Mouse (Mus musculus) CH12.LX (cell line): ENCODE data around the gene Ap3d1. TPM values are rescaled to one million over a fixed set of nuclear protein-coding genes. Genes with fewer than 3 reads are reported as not detected.

ENCODE experiments used
- DNase-seq: peaks from one replicate; pipeline ENCODE4 v3.0.0-alpha.2; 2013; ENCODE audit errors: extremely low read depth
- H3K27ac ChIP-seq: 2 replicates; pipeline ENCODE4 v1.5.1; 2012; ENCODE audit warnings: low read depth, mild to moderate bottlenecking, control low read depth, moderate library complexity; ENCODE audit not compliant: insufficient read depth
- H3K27me3 ChIP-seq: replicated peaks from 2 replicates; pipeline ENCODE3; 2012; ENCODE audit warnings: inconsistent platforms
- H3K36me3 ChIP-seq, 2 experiments: replicated peaks in 1 of 2; 2 replicates each; pipeline versions ENCODE3 to v1.6.1; 2012; ENCODE audit warnings: inconsistent platforms in 1 of 2, low read length in 1 of 2, mild to moderate bottlenecking in 1 of 2, mixed read lengths in 1 of 2, moderate library complexity in 1 of 2; ENCODE audit not compliant: control insufficient read depth in 1 of 2, insufficient read depth in 1 of 2
- H3K4me1 ChIP-seq, 2 experiments: 2 replicates each; pipeline ENCODE4 v1.6.1; 2012; ENCODE audit warnings: inconsistent platforms in 1 of 2, moderate library complexity in 1 of 2; ENCODE audit not compliant: insufficient read depth in 2 of 2, control insufficient read depth in 1 of 2
- H3K4me2 ChIP-seq: 2 replicates; pipeline ENCODE4 v1.6.1; 2012; ENCODE audit warnings: low read depth, mild to moderate bottlenecking, control low read depth; ENCODE audit not compliant: poor library complexity, insufficient read depth, severe bottlenecking
- H3K4me3 ChIP-seq, 3 experiments: fragments of 150-350 bp in 1 of 3; sonication (generic) in 1 of 3; replicated peaks in 1 of 3; 2 replicates each; pipeline versions ENCODE3 to v1.5.1; 2011 to 2012; ENCODE audit warnings: low read depth in 2 of 3, low read length in 2 of 3, mild to moderate bottlenecking in 2 of 3, moderate library complexity in 2 of 3, control low read depth in 1 of 3, improper control_type of control experiment in 1 of 3, inconsistent platforms in 1 of 3, mixed read lengths in 1 of 3; ENCODE audit not compliant: poor library complexity in 1 of 3
- H3K79me2 ChIP-seq: replicated peaks from 2 replicates; pipeline ENCODE4 v1.6.1; 2012; ENCODE audit warnings: mild to moderate bottlenecking, moderate library complexity; ENCODE audit not compliant: control insufficient read depth, poor library complexity, insufficient read depth, severe bottlenecking; ENCODE audit errors: extremely low read depth
- H3K9ac ChIP-seq: 2 replicates; pipeline ENCODE4 v1.6.1; 2012; ENCODE audit warnings: low read depth, mild to moderate bottlenecking, control low read depth, moderate library complexity; ENCODE audit not compliant: insufficient read depth
- H3K9me3 ChIP-seq: replicated peaks from 2 replicates; pipeline ENCODE3; 2012; ENCODE audit warnings: low read length, inconsistent platforms, mixed read lengths
- BHLHE40 ChIP-seq: IDR thresholded peaks from 2 replicates; pipeline ENCODE4 v1.6.1; 2011; ENCODE audit warnings: mild to moderate bottlenecking, low read depth, low read length, improper control_type of control experiment
- CTCF ChIP-seq, 2 experiments: IDR thresholded peaks in 1 of 2; conservative IDR thresholded peaks in 1 of 2; 2 replicates each; pipeline ENCODE4 v1.5.1; 2011 to 2012; ENCODE audit warnings: low read depth in 2 of 2, low read length in 2 of 2, improper control_type of control experiment in 1 of 2, inconsistent platforms in 1 of 2, mild to moderate bottlenecking in 1 of 2, moderate library complexity in 1 of 2
- KAT2A ChIP-seq: IDR thresholded peaks from 2 replicates; pipeline ENCODE4 v1.6.1; 2012; ENCODE audit warnings: low read length, improper control_type of control experiment, inconsistent platforms; ENCODE audit not compliant: insufficient replicate concordance
- MAZ ChIP-seq: IDR thresholded peaks from 2 replicates; pipeline ENCODE4 v1.6.1; 2012; ENCODE audit warnings: low read depth, mild to moderate bottlenecking, inconsistent platforms, low read length, improper control_type of control experiment, moderate library complexity
- MYC ChIP-seq: IDR thresholded peaks from 2 replicates; pipeline ENCODE4 v1.6.1; 2011; ENCODE audit warnings: low read depth, mild to moderate bottlenecking, improper control_type of control experiment, low read length
- PAX5 ChIP-seq: IDR thresholded peaks from 2 replicates; pipeline ENCODE4 v1.6.1; 2012; ENCODE audit warnings: low read length, inconsistent platforms, mixed read lengths
- POLR2A ChIP-seq: IDR thresholded peaks from 2 replicates; pipeline ENCODE4 v1.6.1; 2011; ENCODE audit warnings: low read depth, mild to moderate bottlenecking, improper control_type of control experiment, low read length
- SMC3 ChIP-seq: IDR thresholded peaks from 2 replicates; pipeline ENCODE4 v1.6.1; 2011; ENCODE audit warnings: low read depth, low read length, improper control_type of control experiment
- TBP ChIP-seq: conservative IDR thresholded peaks from 2 replicates; pipeline ENCODE4 v1.6.1; 2011; ENCODE audit warnings: low read depth, low read length, improper control_type of control experiment
- TCF12 ChIP-seq: IDR thresholded peaks from 2 replicates; pipeline ENCODE4 v1.6.1; 2014; ENCODE audit warnings: low read depth, mild to moderate bottlenecking, inconsistent platforms, low read length, improper control_type of control experiment
- USF1 ChIP-seq: IDR thresholded peaks from 2 replicates; pipeline ENCODE4 v1.6.1; 2014; ENCODE audit warnings: low read depth, mild to moderate bottlenecking, inconsistent platforms, low read length, improper control_type of control experiment
- dilution Hi-C: fragments of 300-500 bp; cut with MboI; formaldehyde crosslinking; loops from 2 replicates; pipeline ENCODE4 v1.14.3; 2020; ENCODE audit warnings: low sequenced_read_pairs; ENCODE audit not compliant: extremely low pct_unique_long_range_greater_than_20kb, extremely low pct_ligation_motif_present
- in situ Hi-C: fragments of 300-500 bp; cut with MboI; formaldehyde crosslinking; loops from 3 replicates; pipeline ENCODE4 v1.14.3; 2019; ENCODE audit warnings: low sequenced_read_pairs, low pct_ligation_motif_present, low pct_unique_long_range_greater_than_20kb, mixed read lengths
- polyA plus RNA-seq: library from polyadenylated mRNA; unstranded; fragments of >175 nt; gene quantifications from 2 replicates; pipeline ENCODE4 v1.2.1, GENCODE M21; 2012; ENCODE audit warnings: low read depth; ENCODE audit not compliant: insufficient read length
- total RNA-seq, 2 experiments: library from RNA; depleted of rRNA; stranded (reverse); fragments of 300-350 nt in 1 of 2; fragments of >200 nt in 1 of 2; gene quantifications; 2 replicates each; pipeline ENCODE4 v1.2.3; 2012 to 2014

The Ap3d1 gene
- total and polyA plus RNA-seq, 3 experiments = 28.4 to 57.0 (median 49.4) TPM

GRCm38 (mm10) chr10:80698605-80699004, 43.5 kb downstream of the Ap3d1 start (continued):
- TF ChIP-seq SMC3 (no peak), KAT2A (no peak)

DNA sequence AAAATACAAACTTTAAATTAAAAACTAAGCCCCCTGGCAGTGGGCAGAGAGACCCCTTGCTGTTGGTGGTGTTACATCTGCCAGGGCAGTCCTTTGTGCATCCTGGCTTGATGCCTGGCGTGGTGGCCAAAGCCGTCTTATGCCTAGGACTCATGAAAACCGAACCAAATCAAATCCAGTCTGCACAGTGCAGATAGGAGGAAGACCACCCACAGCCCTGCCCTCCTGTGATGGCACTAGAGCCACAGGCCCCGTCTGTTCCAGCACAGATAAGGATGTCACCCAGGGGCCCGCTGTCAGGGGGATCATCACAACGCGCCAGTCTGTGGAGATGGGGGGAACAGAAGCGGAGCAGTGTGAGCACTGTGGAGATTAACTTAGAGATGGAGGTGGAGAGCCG, 44.3 kb downstream of the Ap3d1 start:
- Histone ChIP-seq H3K4me1 (peaks cover 35 to 70% of the 10 kb centered on the region in 2 experiments), H3K9me3 (no peaks in the 10 kb centered on the region), H3K79me2 (peaks cover 30% of the 10 kb centered on the region), H3K9ac (peak overlapping the region; percentile 26; the same call in 1 of the 2 replicates), H3K4me3 (peak overlapping the region in 2 of 3 experiments; percentile 14 to 35), H3K27ac (peak overlapping the region; percentile 93), H3K4me2 (peak overlapping the region; percentile 43), H3K27me3 (no peaks in the 10 kb centered on the region), H3K36me3 (peaks cover 0 to 20% of the 10 kb centered on the region in 2 experiments)
- dilution Hi-C loops (no loop called here), in situ Hi-C loops (loop anchor here (25.0 kb wide), 1 partner anchor 261 kb away; the partner anchor contains the start of gene Tcf3)
- no peak for DNase-seq
- TF ChIP-seq CTCF (conservative IDR thresholded peaks at IDR 0.05 in 1 of 2, IDR thresholded peaks at IDR 0.05 in 1 of 2; ENCODE audit: low read depth in 2 of 2, low read length in 2 of 2) (no peak), PAX5 (no peak), MAZ (no peak), USF1 (no peak)

DNA sequence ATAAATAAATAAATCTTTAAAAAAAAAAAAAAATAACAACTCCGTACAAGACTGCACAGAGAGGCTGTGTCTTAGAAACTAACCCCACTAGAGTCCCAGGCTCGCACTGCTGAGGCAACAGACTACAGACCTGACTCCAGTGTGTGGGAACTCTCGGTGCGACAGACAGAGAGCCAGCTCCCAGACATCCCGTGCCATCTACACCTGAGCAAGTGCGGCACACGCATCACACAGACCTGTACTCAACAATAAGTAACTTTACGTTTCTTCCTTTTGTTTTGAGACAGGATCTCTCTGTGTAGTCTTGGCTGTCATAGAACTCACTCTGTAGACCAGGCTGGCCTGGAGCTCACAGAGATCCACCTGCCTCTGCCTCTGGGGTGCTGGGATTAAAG, 44.7 kb downstream of the Ap3d1 start:
- Histone ChIP-seq H3K4me1 (peaks cover 38 to 74% of the 10 kb centered on the region in 2 experiments), H3K27ac (peak overlapping the region; percentile 93), H3K36me3 (peaks cover 0 to 20% of the 10 kb centered on the region in 2 experiments), H3K79me2 (peaks cover 30% of the 10 kb centered on the region), H3K9me3 (no peaks in the 10 kb centered on the region), H3K4me2 (peak overlapping the region; percentile 43; the same call in 1 of the 2 replicates), H3K9ac (peak overlapping the region; percentile 26)
- in situ Hi-C loops = loop anchor here (25.0 kb wide), 1 partner anchor 260 kb away; the partner anchor contains the start of gene Tcf3
- DNase-seq = no peak
- TF ChIP-seq BHLHE40 (peak; percentile 72), TCF12 (no peak), POLR2A (no peak; the same call in 1 of the 2 replicates), TBP (peak; percentile 59; the same call in 1 of the 2 replicates), MYC (0 out of 2 replicates have a peak, but pooled peaks have one; percentile 40)
- TF ChIP-seq, all 38 proteins: peak for 3
- no peaks in the 10 kb centered on the region for H3K27me3 ChIP-seq
- peak overlapping the region in 2 of 3 experiments; percentile 19 to 35 for H3K4me3 ChIP-seq
- dilution Hi-C loops = no loop called here
